Mouse (Mus musculus): ENCODE data around the gene Pde2a. TPM values are rescaled to one million over a fixed set of nuclear protein-coding genes. Genes with fewer than 3 reads are reported as not detected.
A peak's percentile ranks its signal among the peaks of the same experiment; 100 is the strongest.

Gene Pde2a
- polyA plus RNA-seq, 1 experiment from 2014 or later: 14.3 TPM

DNA sequence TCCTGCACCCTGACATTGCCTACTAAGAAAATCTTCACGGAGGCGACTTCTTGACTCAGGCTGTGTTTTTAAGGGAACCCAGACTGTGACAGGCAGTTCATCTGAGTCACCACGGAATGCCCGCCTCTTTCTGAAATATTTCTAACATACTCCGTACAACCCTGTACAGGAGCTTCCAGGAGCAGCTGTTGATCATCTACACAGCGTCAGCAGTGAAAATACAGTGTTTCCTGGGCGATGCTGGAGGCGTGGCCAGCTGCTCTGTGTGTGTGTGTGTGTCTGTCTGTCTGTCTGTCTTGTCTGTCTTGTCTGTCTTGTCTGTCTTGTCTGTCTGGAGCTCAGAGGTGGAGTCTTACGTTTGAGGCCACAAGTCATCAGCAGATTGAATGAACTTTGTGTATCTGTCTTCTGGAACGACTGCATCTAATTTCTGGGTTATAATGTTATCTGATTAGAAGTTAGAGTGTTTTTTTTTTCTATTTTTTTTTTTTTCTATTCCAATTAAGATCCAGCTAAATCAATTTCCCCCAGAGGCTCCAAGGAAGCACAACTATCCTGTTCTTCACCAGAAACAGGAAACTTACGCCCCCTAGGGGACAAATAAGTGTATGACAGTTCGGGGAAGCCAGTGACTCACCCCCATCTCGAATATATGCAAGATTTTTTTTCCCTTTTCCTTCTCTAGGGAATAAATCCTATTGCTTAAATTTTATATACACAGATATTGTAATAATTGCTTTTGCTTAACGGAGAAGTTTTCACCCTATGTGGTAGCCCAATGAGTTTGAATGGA is 116.8 kb downstream of the Pde2a start:
- no peak for ATAC-seq (ENCODE audit: low read depth)
- H3K36me3 ChIP-seq (ENCODE audit: control insufficient read depth, insufficient read depth): no peaks in the 10 kb centered on the region
- H3K27ac ChIP-seq (ENCODE audit: low read length): no peak overlapping the region
- H3K9me3 ChIP-seq (replicated peaks; ENCODE audit: control insufficient read depth, low read length): no peaks in the 10 kb centered on the region
- no peaks in the 10 kb centered on the region for H3K4me1 ChIP-seq (ENCODE audit: control insufficient read depth, low read depth, low read length)
- 34% methylated on average over 14 of the region's 14 CpGs for WGBS (ENCODE audit: insufficient replicate concordance)
- no peak overlapping the region for H3K4me3 ChIP-seq (ENCODE audit: low read depth, low read length)
- H3K4me2 ChIP-seq (ENCODE audit: low read depth, low read length): no peak overlapping the region
- no peaks in the 10 kb centered on the region for H3K27me3 ChIP-seq (ENCODE audit: control insufficient read depth, insufficient read depth, low read depth, low read length)
- H3K9ac ChIP-seq (ENCODE audit: low read depth, low read length): no peak overlapping the region

DNA sequence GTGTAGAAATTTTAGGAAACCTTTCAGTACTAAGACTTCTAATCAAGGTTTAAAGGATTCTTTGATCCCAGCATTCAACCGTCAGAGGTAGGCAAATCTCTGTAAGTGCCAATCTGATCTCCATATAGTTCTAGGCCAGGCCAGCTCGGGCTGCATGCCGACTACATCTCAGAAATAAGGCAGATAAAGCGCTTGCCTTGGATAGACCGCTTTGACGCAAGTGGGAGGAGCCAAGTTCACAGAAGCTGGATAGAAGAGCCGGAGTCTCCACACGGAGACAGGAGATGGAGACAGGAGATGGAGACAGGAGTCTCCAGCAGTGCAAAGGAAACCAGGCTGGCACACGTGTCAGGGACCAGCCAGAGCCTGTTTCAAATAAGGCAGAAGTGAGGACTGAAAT is 118.3 kb downstream of the Pde2a start:
- WGBS (ENCODE audit: insufficient replicate concordance): 43% methylated on average over 9 of the region's 9 CpGs
- H3K9me3 ChIP-seq (replicated peaks; ENCODE audit: control insufficient read depth, low read length): no peaks in the 10 kb centered on the region
- H3K9ac ChIP-seq (ENCODE audit: low read depth, low read length): no peak overlapping the region
- no peaks in the 10 kb centered on the region for H3K27me3 ChIP-seq (ENCODE audit: control insufficient read depth, insufficient read depth, low read depth, low read length)
- no peak overlapping the region for H3K4me3 ChIP-seq (ENCODE audit: low read depth, low read length)
- H3K4me2 ChIP-seq (ENCODE audit: low read depth, low read length): no peak overlapping the region
- no peaks in the 10 kb centered on the region for H3K36me3 ChIP-seq (ENCODE audit: control insufficient read depth, insufficient read depth)
- H3K4me1 ChIP-seq (ENCODE audit: control insufficient read depth, low read depth, low read length): no peaks in the 10 kb centered on the region
- H3K27ac ChIP-seq (ENCODE audit: low read length): no peak overlapping the region
- no peak for ATAC-seq (ENCODE audit: low read depth)

DNA sequence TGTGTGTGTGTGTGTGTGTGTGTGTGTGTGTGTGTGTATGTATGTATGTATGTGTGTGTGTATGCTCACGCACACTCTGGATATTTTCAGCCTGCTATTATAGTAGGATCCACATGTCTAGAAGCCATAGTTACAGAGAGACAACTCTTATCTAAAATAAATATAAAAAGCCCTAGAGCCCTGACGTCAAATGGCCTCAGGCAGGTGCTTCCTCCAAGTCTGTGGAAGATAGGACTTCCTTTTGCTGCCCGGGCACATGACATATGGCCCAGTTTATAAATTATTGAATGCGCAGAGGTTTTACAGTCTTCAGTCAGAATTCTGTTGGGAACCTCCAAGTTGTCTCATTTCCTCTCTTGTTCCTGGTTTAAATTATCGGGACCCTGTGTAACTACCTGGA is 119.2 kb downstream of the Pde2a start:
- no peak for ATAC-seq (ENCODE audit: low read depth)
- H3K9me3 ChIP-seq (replicated peaks; ENCODE audit: control insufficient read depth, low read length): no peaks in the 10 kb centered on the region
- H3K27ac ChIP-seq (ENCODE audit: low read length): no peak overlapping the region
- H3K4me2 ChIP-seq (ENCODE audit: low read depth, low read length): no peak overlapping the region
- H3K9ac ChIP-seq (ENCODE audit: low read depth, low read length): no peak overlapping the region
- no peaks in the 10 kb centered on the region for H3K4me1 ChIP-seq (ENCODE audit: control insufficient read depth, low read depth, low read length)
- H3K36me3 ChIP-seq (ENCODE audit: control insufficient read depth, insufficient read depth): no peaks in the 10 kb centered on the region
- H3K27me3 ChIP-seq (ENCODE audit: control insufficient read depth, insufficient read depth, low read depth, low read length): no peaks in the 10 kb centered on the region
- 30% methylated on average over 5 of the region's 5 CpGs for WGBS (ENCODE audit: insufficient replicate concordance)
- no peak overlapping the region for H3K4me3 ChIP-seq (ENCODE audit: low read depth, low read length)

DNA sequence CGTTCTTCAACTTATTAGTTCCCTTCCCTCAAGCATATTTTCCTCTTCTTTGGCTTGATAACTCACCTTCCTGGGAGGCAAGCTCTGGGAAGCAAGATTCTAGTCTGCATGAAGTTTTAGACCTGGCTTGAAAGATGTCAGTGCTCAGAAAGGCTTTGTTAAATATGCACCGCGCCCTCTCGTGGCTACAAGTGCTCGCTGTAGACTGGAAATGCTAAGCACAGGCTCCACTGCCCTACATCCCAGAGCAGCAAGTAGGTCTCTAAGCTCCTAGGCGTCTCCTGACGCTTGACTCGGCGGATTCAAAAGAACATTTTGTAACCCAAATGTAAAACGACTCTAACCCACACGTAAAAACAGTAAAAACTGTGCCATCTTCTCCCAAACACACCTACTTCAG is 119.6 kb downstream of the Pde2a start:
- Histone ChIP-seq H3K9ac (ENCODE audit: low read depth, low read length) (no peak overlapping the region), H3K4me1 (ENCODE audit: control insufficient read depth, low read depth, low read length) (no peaks in the 10 kb centered on the region), H3K4me2 (ENCODE audit: low read depth, low read length) (no peak overlapping the region), H3K27ac (ENCODE audit: low read length) (no peak overlapping the region), H3K9me3 (replicated peaks; ENCODE audit: control insufficient read depth, low read length) (no peaks in the 10 kb centered on the region), H3K4me3 (ENCODE audit: low read depth, low read length) (no peak overlapping the region), H3K27me3 (ENCODE audit: control insufficient read depth, insufficient read depth, low read depth, low read length) (no peaks in the 10 kb centered on the region), H3K36me3 (ENCODE audit: control insufficient read depth, insufficient read depth) (no peaks in the 10 kb centered on the region)
- 3% methylated on average over 11 of the region's 11 CpGs for whole genome bisulfite sequencing (ENCODE audit: insufficient replicate concordance)
- ATAC-seq (ENCODE audit: low read depth): no peak

DNA sequence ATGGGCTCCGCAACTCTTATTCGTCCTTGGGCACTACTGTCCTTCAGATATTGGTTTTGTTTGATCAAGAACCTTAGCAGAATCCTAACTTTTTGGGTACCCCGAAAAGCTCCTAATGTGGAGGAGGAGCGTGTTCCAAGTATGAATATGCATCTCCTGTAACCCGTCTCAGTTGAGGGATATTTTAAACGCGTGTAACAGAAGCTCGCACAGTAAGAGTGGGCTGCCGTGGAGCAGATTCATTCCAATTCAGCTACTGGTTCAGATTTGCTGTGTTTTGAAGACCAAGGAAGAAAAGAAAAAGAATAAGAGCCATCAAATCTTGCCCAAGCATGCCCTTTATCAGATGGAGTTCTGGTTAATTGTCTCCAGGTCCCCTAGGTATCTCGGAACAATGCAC is 120.2 kb downstream of the Pde2a start:
- ATAC-seq (ENCODE audit: low read depth): no peak
- no peaks in the 10 kb centered on the region for H3K4me1 ChIP-seq (ENCODE audit: control insufficient read depth, low read depth, low read length)
- H3K4me3 ChIP-seq (ENCODE audit: low read depth, low read length): no peak overlapping the region
- no peak overlapping the region for H3K9ac ChIP-seq (ENCODE audit: low read depth, low read length)
- no peaks in the 10 kb centered on the region for H3K9me3 ChIP-seq (replicated peaks; ENCODE audit: control insufficient read depth, low read length)
- H3K27ac ChIP-seq (ENCODE audit: low read length): no peak overlapping the region
- H3K36me3 ChIP-seq (ENCODE audit: control insufficient read depth, insufficient read depth): no peaks in the 10 kb centered on the region
- 67% methylated on average over 10 of the region's 10 CpGs for WGBS (ENCODE audit: insufficient replicate concordance)
- H3K4me2 ChIP-seq (ENCODE audit: low read depth, low read length): no peak overlapping the region
- H3K27me3 ChIP-seq (ENCODE audit: control insufficient read depth, insufficient read depth, low read depth, low read length): no peaks in the 10 kb centered on the region

DNA sequence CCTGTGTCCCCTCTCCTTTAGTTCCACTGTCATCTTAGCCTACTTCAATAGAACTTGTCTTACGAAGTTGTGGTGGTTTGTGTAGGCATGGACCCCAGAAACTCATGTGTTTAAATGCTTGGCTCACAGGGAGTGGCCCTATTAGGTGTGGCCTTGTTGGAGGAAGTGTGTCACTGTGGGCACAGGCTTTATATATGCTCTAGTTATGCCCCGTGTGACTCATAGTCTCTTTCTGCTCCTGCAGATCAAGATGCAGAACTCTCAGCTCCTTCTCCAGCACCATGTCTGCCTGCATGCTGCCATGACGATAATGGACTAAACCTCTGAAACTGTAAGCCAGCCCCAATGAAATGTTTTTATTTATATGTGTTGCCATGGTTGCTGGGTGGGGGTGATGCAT is 126.2 kb downstream of the Pde2a start:
- Histone ChIP-seq H3K4me3 (ENCODE audit: low read depth, low read length) (no peak overlapping the region), H3K9me3 (replicated peaks; ENCODE audit: control insufficient read depth, low read length) (no peaks in the 10 kb centered on the region), H3K4me2 (ENCODE audit: low read depth, low read length) (no peak overlapping the region), H3K36me3 (ENCODE audit: control insufficient read depth, insufficient read depth) (no peaks in the 10 kb centered on the region), H3K27me3 (ENCODE audit: control insufficient read depth, insufficient read depth, low read depth, low read length) (no peaks in the 10 kb centered on the region), H3K27ac (ENCODE audit: low read length) (no peak overlapping the region), H3K9ac (ENCODE audit: low read depth, low read length) (no peak overlapping the region), H3K4me1 (ENCODE audit: control insufficient read depth, low read depth, low read length) (peaks cover 4% of the 10 kb centered on the region)
- 46% methylated on average over 3 of the region's 3 CpGs for WGBS (ENCODE audit: insufficient replicate concordance)
- no peak for ATAC-seq (ENCODE audit: low read depth)

DNA sequence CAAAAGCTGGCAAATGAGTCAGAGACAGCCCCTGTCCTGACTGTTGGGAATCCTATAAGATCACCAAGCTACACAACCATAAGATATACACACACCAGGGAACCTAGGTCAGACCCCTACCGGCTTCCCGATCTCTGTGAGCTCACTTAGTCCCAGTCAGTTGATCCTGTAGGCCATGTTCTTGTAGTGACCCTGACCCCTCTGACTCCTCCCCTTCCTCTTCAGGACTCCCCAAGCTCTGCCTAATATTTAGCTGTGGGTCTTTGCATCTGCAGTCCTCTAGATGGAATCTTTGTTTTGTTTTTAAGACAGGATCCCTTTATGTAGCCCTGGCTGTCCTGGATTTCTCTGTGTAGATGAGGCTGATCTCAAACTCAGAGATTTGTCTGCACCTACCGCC is 127.8 kb downstream of the Pde2a start:
- no peak overlapping the region for H3K9ac ChIP-seq (ENCODE audit: low read depth, low read length)
- no peak overlapping the region for H3K27ac ChIP-seq (ENCODE audit: low read length)
- no peaks in the 10 kb centered on the region for H3K36me3 ChIP-seq (ENCODE audit: control insufficient read depth, insufficient read depth)
- no peak overlapping the region for H3K4me3 ChIP-seq (ENCODE audit: low read depth, low read length)
- peaks cover 4% of the 10 kb centered on the region for H3K4me1 ChIP-seq (ENCODE audit: control insufficient read depth, low read depth, low read length)
- 81% methylated on average over 3 of the region's 3 CpGs for WGBS (ENCODE audit: insufficient replicate concordance)
- H3K27me3 ChIP-seq (ENCODE audit: control insufficient read depth, insufficient read depth, low read depth, low read length): no peaks in the 10 kb centered on the region
- H3K9me3 ChIP-seq (replicated peaks; ENCODE audit: control insufficient read depth, low read length): no peaks in the 10 kb centered on the region
- H3K4me2 ChIP-seq (ENCODE audit: low read depth, low read length): no peak overlapping the region
- no peak for ATAC-seq (ENCODE audit: low read depth)

DNA sequence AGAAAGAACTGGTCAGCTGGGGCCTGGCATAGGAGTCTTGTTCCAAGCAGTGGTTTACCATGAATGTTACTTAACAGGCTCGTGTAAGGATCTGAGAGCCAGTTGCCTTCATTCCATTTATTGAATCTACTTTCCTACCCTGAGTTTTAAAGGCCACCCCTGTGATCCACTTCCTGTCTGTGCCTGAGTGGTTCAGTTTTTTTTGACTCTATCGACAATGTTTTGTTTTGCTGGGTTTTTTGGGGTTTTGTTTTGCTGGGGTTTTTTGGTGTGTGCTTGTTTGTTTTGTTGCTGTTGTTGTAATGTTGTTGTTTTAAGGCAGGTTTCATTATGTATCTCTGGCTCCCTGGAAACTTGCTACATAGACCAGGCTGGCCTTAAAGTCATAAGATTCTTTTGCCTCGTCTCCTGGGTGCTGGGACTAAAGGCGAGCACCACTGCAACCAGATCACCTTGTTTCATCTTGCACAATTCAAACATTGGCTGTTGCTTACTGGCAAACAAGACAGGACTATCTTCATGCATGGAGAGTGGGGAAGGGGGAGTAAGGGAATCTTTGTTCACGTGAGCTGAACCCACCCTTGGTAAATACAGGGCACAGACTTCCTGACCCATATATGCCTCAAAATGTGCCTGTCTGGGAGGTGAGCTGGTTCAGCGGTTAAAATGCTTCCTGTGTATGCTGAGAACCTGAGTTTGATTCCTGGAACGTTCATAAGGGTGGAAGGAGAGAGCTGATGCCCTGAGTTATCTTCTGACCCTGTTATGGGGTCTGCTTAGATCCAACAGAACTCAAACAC is 129.4 kb downstream of the Pde2a start:
- WGBS (ENCODE audit: insufficient replicate concordance): 29% methylated on average over 7 of the region's 7 CpGs
- Histone ChIP-seq H3K9ac (ENCODE audit: low read depth, low read length) (no peak overlapping the region), H3K27ac (ENCODE audit: low read length) (peak overlapping the region; percentile 35; the same call in 1 of the 2 replicates), H3K4me3 (ENCODE audit: low read depth, low read length) (no peak overlapping the region), H3K36me3 (ENCODE audit: control insufficient read depth, insufficient read depth) (no peaks in the 10 kb centered on the region), H3K9me3 (replicated peaks; ENCODE audit: control insufficient read depth, low read length) (no peaks in the 10 kb centered on the region), H3K27me3 (ENCODE audit: control insufficient read depth, insufficient read depth, low read depth, low read length) (no peaks in the 10 kb centered on the region), H3K4me1 (ENCODE audit: control insufficient read depth, low read depth, low read length) (peaks cover 4% of the 10 kb centered on the region), H3K4me2 (ENCODE audit: low read depth, low read length) (no peak overlapping the region)
- ATAC-seq (ENCODE audit: low read depth): no peak

DNA sequence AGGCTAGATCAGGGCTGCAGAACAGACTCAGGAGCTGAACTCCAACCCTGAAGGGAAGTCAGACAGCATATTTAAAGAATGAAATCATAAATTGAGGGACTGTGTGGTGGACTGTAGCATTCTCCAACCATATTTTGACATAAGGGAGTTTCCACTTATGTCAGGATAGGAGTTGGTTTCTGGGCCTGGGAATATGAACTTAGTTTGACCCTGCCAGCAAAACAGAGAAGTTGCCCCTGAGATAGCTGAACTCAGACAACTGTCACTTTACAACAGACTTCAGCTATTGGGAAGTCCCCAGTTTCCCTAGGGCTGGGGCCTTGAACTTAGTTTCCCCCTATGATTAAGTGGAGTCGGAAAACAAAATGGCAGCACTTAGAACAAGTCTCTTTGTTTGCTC is 130.0 kb downstream of the Pde2a start:
- no peak overlapping the region for H3K4me2 ChIP-seq (ENCODE audit: low read depth, low read length)
- no peaks in the 10 kb centered on the region for H3K27me3 ChIP-seq (ENCODE audit: control insufficient read depth, insufficient read depth, low read depth, low read length)
- no peak for ATAC-seq (ENCODE audit: low read depth)
- WGBS (ENCODE audit: insufficient replicate concordance): 36% methylated on average over 1 of the region's 1 CpGs
- peak overlapping the region; percentile 35; the same call in 1 of the 2 replicates for H3K27ac ChIP-seq (ENCODE audit: low read length)
- H3K36me3 ChIP-seq (ENCODE audit: control insufficient read depth, insufficient read depth): no peaks in the 10 kb centered on the region
- no peak overlapping the region for H3K9ac ChIP-seq (ENCODE audit: low read depth, low read length)
- H3K4me1 ChIP-seq (ENCODE audit: control insufficient read depth, low read depth, low read length): peaks cover 4% of the 10 kb centered on the region
- no peaks in the 10 kb centered on the region for H3K9me3 ChIP-seq (replicated peaks; ENCODE audit: control insufficient read depth, low read length)
- no peak overlapping the region for H3K4me3 ChIP-seq (ENCODE audit: low read depth, low read length)
